Mouse (Mus musculus) telencephalon, adult 2 months (tissue): Measurements from ENCODE around the gene Gm13124.
"Not testable (repeated sequence)": the region's sequence is repeated elsewhere in the genome, so short reads cannot be mapped to it uniquely, and the experiment has no call there.

Experiments used
- DNase-seq: peaks from one replicate; pipeline ENCODE4 v3.0.0-alpha.2; 2011; ENCODE audit warnings: low read depth, low spot score

Gm13124 gene

GRCm38 (mm10) chr4:144565034-144565433, at the start of gene Gm13124:
Gene Gm13124 (minus strand): TSS chr4:144565134.
- no peak for DNase-seq

DNA sequence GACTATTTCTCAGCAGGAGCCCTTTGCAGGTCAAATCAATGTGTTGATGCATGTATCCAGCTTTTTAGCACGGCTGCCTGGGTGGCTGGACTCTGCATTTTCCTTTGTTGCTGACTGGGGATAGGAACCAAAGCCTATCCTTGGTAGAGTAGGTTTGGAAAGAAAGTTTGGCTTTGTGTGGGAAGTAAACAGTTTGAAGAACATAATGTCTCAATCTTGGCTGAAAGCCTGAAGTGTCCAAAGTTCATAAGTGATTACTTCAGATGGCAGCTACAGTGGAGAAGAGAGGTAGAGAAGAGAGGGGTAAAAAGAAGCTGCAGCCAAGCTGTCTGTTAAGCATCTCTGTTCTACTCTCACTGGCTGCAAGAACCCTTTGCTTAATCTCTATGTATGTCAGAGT, 49.7 kb upstream of the Gm13124 start:
- DNase-seq, result no peak

- DNase-seq, result no peak
Measured at GRCm38 (mm10) chr4:144613407-144613806, 48.5 kb upstream of the Gm13124 start, which contains the start of gene Aadacl4. Gene Aadacl4 (plus strand): TSS chr4:144613707.

DNA sequence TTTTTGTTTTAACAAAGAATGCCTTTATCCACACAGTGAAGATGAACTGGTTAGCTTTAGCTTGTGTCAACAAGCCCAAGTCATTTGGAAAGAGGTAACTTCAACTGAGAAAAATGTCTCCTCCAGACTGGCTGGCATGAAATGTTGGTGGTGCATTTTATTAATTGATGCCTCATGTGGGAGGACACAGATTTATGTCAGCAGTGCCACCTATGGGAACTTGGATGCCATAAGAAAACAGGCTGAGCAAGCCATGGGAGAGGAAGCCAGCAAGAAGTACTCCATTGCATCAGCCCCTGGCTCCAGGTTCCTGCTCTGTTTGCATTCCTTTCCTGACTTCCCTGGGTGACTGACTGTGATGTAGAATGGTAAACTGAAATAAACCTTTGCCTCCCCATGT, 27.9 kb upstream of the Gm13124 start:
- no peak for DNase-seq

DNA sequence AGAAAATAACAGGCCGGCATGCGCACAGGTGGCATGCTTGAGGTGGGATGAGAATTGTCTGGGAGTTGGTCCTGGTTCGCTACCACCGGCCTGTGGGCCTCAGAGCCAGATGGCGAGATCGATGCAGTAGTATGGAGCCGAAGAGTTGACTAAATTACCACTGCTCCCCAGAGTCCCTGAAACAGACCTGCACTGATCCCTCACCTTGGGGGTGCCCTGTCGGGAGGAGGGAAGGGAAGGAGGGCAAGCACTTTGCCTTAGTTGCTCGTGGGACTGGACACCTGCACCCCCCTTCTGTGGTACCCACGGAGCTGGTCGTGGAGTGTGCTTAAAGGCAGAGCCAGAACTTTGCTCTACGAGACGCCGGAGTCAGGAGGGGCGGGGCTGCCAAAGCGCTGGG, 21.3 kb upstream of the Gm13124 start:
- not testable (repeated sequence) for DNase-seq

DNA sequence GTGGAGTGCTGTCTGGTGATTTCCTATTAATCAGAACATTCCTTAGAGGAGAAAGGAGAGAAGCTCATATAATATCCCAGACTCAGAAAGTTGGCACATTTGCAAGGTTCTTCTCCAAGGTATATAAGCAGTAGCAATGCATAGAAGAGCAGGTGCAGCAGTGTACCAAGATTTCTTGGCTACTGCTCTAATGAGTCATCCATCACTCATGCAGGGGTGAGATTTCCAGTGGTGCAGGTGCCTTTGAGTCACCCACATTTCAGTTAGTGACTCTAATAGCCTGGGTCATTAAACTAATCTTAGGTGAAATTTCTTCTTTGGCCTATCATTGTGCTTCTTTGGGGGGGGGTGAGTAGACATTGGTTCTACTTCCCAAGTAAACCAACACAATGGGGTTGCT, 2.8 kb upstream of the Gm13124 start:
- no peak for DNase-seq

DNA sequence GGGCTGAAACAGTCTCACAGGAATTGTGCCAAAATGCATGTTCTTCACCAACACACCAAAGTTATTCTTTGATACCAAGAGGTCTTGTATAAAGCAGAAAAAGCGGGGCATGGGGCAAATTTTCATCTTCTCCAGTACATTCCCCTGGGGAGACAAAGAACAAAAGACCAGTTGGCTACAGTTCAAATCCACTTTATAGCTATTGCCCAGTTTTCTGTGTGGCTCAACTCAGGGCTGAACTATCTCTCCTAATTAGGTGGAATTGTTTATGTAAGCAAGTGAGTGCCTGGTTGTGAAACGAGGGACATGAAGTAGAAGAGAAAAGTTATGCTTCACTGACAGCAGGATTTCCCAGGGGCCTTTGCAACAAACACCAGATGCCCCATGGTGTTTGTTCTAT, 3.7 kb downstream of the Gm13124 start:
- no peak for DNase-seq

DNA sequence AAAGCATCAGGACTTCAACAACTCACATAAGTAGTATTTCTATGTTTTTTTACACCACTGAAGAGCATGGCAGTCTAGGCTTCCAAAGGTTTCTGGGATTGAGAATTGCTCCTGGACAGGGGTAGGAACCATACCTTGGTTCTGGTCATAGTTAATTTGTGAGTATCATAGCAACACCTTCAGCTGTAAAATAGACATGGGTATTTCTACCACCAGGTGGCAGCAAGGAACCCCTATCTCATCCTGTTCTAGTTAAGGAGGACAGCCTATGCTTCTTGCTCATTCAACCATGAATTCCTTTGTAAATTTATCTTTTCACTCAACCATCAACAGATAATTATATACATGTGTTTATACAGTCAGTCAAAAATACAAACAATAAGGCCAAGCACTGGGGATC, 5.1 kb downstream of the Gm13124 start:
- no peak for DNase-seq

GRCm38 (mm10) chr4:144551156-144551555, 13.8 kb downstream of the Gm13124 start:
- no peak for DNase-seq

DNA sequence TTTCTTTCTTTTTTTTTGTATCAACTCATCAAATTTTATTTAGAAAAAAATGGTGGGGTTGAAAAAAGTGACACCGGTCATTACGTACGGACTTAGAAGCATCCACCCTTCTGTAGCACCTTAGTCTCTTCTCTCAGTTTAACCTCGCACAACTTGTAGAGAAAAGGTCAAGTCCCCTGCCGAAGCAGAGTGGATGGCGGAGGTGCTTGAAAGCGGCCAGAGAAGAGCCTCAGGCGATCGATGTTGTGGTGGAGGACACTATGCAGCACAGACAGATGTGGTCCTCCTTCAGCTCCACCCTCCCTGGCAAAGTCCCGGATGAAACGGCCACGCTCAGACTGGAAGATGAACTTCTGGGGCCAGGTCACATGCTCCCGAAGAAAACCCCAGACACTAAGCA, 19.6 kb downstream of the Gm13124 start:
- not testable (repeated sequence) for DNase-seq

DNA sequence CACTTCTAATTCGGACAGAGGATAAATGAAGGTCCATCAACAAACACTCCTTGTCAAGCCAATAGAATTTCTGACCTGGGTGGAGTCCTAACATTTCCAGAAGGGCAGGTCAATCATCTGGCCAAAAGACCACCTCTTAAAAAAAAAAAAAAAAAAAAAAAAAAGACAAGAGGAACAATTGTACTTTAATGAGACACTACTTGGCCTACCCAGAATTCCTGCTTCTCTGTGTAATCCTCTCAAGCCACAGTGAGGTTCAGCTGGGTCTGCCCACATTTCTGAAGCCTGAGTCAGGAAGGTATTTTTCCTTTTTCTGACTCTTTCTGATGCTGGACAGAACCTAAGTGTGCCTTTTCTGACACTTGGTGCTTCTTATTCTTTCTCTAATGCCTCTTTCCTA, 20.2 kb downstream of the Gm13124 start:
- no peak for DNase-seq

- DNase-seq, result no peak
Measured at GRCm38 (mm10) chr4:144519522-144519921, 45.4 kb downstream of the Gm13124 start, which contains the start of gene 9430007A20Rik. Gene 9430007A20Rik (plus strand): TSS chr4:144519822.

- DNase-seq, result no peak
Measured at GRCm38 (mm10) chr4:144506518-144506917, 58.4 kb downstream of the Gm13124 start.
